Comparison of ENCODE assay signal across 21 mouse cellular contexts in the genomic region with DNA sequence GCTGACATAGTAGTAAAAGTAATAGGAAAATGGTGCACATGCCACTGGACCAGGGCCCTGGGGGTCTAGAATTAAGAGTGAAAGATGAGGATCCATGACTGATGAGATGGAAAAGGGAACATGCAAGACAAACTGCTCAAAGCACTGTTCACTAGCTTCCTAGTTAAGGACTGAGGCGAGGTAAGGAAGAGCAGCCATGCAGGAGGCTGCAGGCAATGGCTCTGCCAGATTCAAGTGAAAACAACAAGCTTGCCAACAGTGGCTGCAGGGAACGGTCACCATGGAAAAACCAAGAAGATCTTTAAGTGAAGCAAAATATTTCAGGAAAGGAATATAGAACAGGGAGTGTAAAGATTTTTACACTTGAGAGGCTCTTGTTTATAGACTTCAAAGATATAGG. TPM values are rescaled to one million over a fixed set of nuclear protein-coding genes. Genes with fewer than 3 reads are reported as not detected.
A peak's percentile ranks its signal among the peaks of the same experiment; 100 is the strongest.
DNase-seq lines count a peak whose midpoint lies in the region; ATAC-seq and TF ChIP-seq lines count a peak whose summit lies in the region.
"Had no signal": no experiment of that assay in that cellular context is flagged by ENCODE, and none has a peak within 500 bp of the region (broad histone marks: within the 10 kb centered on the region; RNA-seq: fewer than 3 reads in every experiment).

No protein-coding gene starts in this region.

- no peak for TF ChIP-seq CTCF in hindbrain, postnatal 0 days (IDR thresholded peaks at IDR 0.05; ENCODE audit: low read depth)

- no peaks in the 10 kb centered on the region for H3K27me3 ChIP-seq in hindbrain, postnatal 0 days (ENCODE audit: insufficient read depth, low read length)
- no peaks in the 10 kb centered on the region for H3K27me3 ChIP-seq in hindbrain, embryonic 12.5 days
- no peaks in the 10 kb centered on the region for H3K27me3 ChIP-seq in forebrain, embryonic 13.5 days
- H3K27me3 ChIP-seq: intestine, embryonic 15.5 days had no signal

- peak; percentile 9 for DNase-seq in cerebellum, adult 11-12 months
- DNase-seq in cerebellum, postnatal 10 days, result peak; percentile 55 to 58
- no peak for DNase-seq in cerebellum, postnatal 4 days (ENCODE audit: low spot score in 2 of 2)
- DNase-seq in hindbrain, postnatal 0 days (ENCODE audit: low spot score), result peak; percentile 33
- DNase-seq: adrenal gland, adult 8-10 months; adrenal gland, postnatal 25 days; forebrain, postnatal 0 days; gastrocnemius, adult 2 months; gastrocnemius, postnatal 14 days; heart, adult 11 months; kidney, adult 11 months; kidney, adult 8-10 months had no signal

- ATAC-seq in cerebellum, adult (ENCODE audit: insufficient number of reproducible peaks, low FRiP score, low TSS enrichment), result no peak
- no peak for ATAC-seq in hindbrain, postnatal 0 days
- no peak for ATAC-seq in hindbrain, embryonic 12.5 days (ENCODE audit: low FRiP score)
- no peak for ATAC-seq in forebrain, embryonic 13.5 days
- ATAC-seq: activated CD4-positive, CD25-positive, alpha-beta regulatory T cell, adult 4 months; forebrain, embryonic 14.5 days; forebrain, postnatal 0 days; intestine, embryonic 15.5 days had no signal

- H3K36me3 ChIP-seq in hindbrain, postnatal 0 days (ENCODE audit: insufficient read depth, low read length), result no peaks in the 10 kb centered on the region
- H3K36me3 ChIP-seq in hindbrain, embryonic 12.5 days, result no peaks in the 10 kb centered on the region
- H3K36me3 ChIP-seq in forebrain, embryonic 13.5 days (ENCODE audit: poor library complexity, severe bottlenecking), result no peaks in the 10 kb centered on the region
- H3K36me3 ChIP-seq: forebrain, embryonic 10.5 days; intestine, embryonic 15.5 days had no signal

- no peaks in the 10 kb centered on the region for H3K4me1 ChIP-seq in hindbrain, postnatal 0 days (ENCODE audit: insufficient read depth, low read length)
- H3K4me1 ChIP-seq in hindbrain, embryonic 12.5 days, result peaks cover 6% of the 10 kb centered on the region
- peaks cover 8% of the 10 kb centered on the region for H3K4me1 ChIP-seq in forebrain, embryonic 13.5 days
- H3K4me1 ChIP-seq: forebrain, embryonic 10.5 days; intestine, embryonic 15.5 days had no signal

- WGBS in hindbrain, postnatal 0 days, result 48% methylated on average over 2 of the region's 2 CpGs
- 87% methylated on average over 2 of the region's 2 CpGs for WGBS in hindbrain, embryonic 12.5 days
- 83% methylated on average over 2 of the region's 2 CpGs for WGBS in forebrain, embryonic 13.5 days

- no peak overlapping the region for H3K4me3 ChIP-seq in hindbrain, postnatal 0 days (ENCODE audit: low read length)
- no peak overlapping the region for H3K4me3 ChIP-seq in hindbrain, embryonic 12.5 days
- no peak overlapping the region for H3K4me3 ChIP-seq in forebrain, embryonic 13.5 days
- H3K4me3 ChIP-seq: forebrain, embryonic 10.5 days; gastrocnemius, adult 2 months; intestine, embryonic 15.5 days had no signal

- H3K27ac ChIP-seq in hindbrain, postnatal 0 days, result peak overlapping the region; percentile 36; the same call in 1 of the 2 replicates
- H3K27ac ChIP-seq in hindbrain, embryonic 12.5 days, result no peak overlapping the region
- H3K27ac ChIP-seq in forebrain, embryonic 13.5 days, result no peak overlapping the region
- H3K27ac ChIP-seq: forebrain, embryonic 10.5 days; gastrocnemius, adult 2 months; hindbrain, embryonic 14.5 days; intestine, embryonic 15.5 days had no signal

- no peaks in the 10 kb centered on the region for H3K9me3 ChIP-seq in hindbrain, postnatal 0 days (ENCODE audit: low read length)
- H3K9me3 ChIP-seq in hindbrain, embryonic 12.5 days (replicated peaks), result no peaks in the 10 kb centered on the region
- H3K9me3 ChIP-seq in forebrain, embryonic 13.5 days (replicated peaks), result no peaks in the 10 kb centered on the region
- H3K9me3 ChIP-seq: forebrain, embryonic 10.5 days; intestine, embryonic 15.5 days had no signal

- peak overlapping the region; percentile 28 for H3K4me2 ChIP-seq in hindbrain, postnatal 0 days (ENCODE audit: low read depth, low read length)
- no peak overlapping the region for H3K4me2 ChIP-seq in hindbrain, embryonic 12.5 days (replicated peaks)
- H3K4me2 ChIP-seq in forebrain, embryonic 13.5 days, result no peak overlapping the region
- H3K4me2 ChIP-seq: heart, embryonic 11.5 days; hindbrain, embryonic 14.5 days; intestine, embryonic 15.5 days had no signal

- H3K9ac ChIP-seq in hindbrain, postnatal 0 days (replicated peaks; ENCODE audit: low read length), result 0 out of 2 replicates have a peak overlapping the region, but pooled peaks have one; percentile 17
- H3K9ac ChIP-seq in hindbrain, embryonic 12.5 days, result no peak overlapping the region
- H3K9ac ChIP-seq in forebrain, embryonic 13.5 days, result no peak overlapping the region
- H3K9ac ChIP-seq: forebrain, postnatal 0 days; hindbrain, embryonic 14.5 days; intestine, embryonic 15.5 days had no signal

RNA-seq across cellular contexts. Expression of gene Pacrg, which starts 31.5 kb away (rescaled TPM):
- total RNA-seq in hindbrain, postnatal 0 days (2014; rRNA removed), result 9.5 and 9.9 TPM in 2 replicates
- 26.1 and 30.2 TPM in 2 replicates for polyA plus RNA-seq in hindbrain, postnatal 0 days (2015; fragmentation: Nextera tagmentation; extraction: Ambion mirVana)
- polyA plus RNA-seq in hindbrain, embryonic 12.5 days (2016; fragmentation: Nextera tagmentation; extraction: Ambion mirVana), result 9.3 and 11.1 TPM in 2 replicates
- polyA plus RNA-seq in forebrain, embryonic 13.5 days (2015; fragmentation: Nextera tagmentation; extraction: Ambion mirVana), result 4.1 and 5.3 TPM in 2 replicates
- polyA plus RNA-seq: activated CD4-positive, CD25-positive, alpha-beta regulatory T cell, adult 4 months had no signal

RNA-seq across cellular contexts. Expression of gene Prkn, which starts 31.6 kb away (rescaled TPM):
- total RNA-seq in hindbrain, postnatal 0 days (2014; rRNA removed), result 8.1 and 10.7 TPM in 2 replicates
- 9.3 and 10.2 TPM in 2 replicates for polyA plus RNA-seq in hindbrain, postnatal 0 days (2015; fragmentation: Nextera tagmentation; extraction: Ambion mirVana)
- 2.2 and 2.4 TPM in 2 replicates for polyA plus RNA-seq in hindbrain, embryonic 12.5 days (2016; fragmentation: Nextera tagmentation; extraction: Ambion mirVana)
- polyA plus RNA-seq in forebrain, embryonic 13.5 days (2015; fragmentation: Nextera tagmentation; extraction: Ambion mirVana), result 1.6 and 2.7 TPM in 2 replicates

Comparison
In these comparisons a context has a peak if more than half of its experiments do, and no peak if none do; other contexts are left out.
1. DNase-seq: peak in cerebellum, adult 11-12 months (single experiment), cerebellum, postnatal 10 days (2 of 2) and hindbrain, postnatal 0 days (single experiment); none in cerebellum, postnatal 4 days (0 of 2).